Mouse (Mus musculus) forebrain, embryonic 14.5 days (tissue): Measurements from ENCODE around the gene Gm28778. TPM values are rescaled to one million over a fixed set of nuclear protein-coding genes. Genes with fewer than 3 reads are reported as not detected.

Experiments
- ATAC-seq: fragments of 200-750 bp; cut with Nextera tagmentation; 2 replicates; pipeline ENCODE4 v1.8.0; 2017; ENCODE audit warnings: mild to moderate bottlenecking, moderate library complexity
- DNase-seq: peaks from one replicate; pipeline ENCODE4 v3.0.0-alpha.2; 2015; ENCODE audit warnings: low spot score
- H3K27ac ChIP-seq: fragments of 300-500 bp; sonication (generic); 2 replicates; pipeline ENCODE4 v1.5.1; 2014; ENCODE audit warnings: low read depth, mild to moderate bottlenecking, control low read depth, low read length, moderate library complexity
- H3K27me3 ChIP-seq: fragments of 300-500 bp; sonication (generic); replicated peaks from 2 replicates; pipeline ENCODE4 v1.6.1; 2014; ENCODE audit warnings: low read length, control low read depth, mixed read lengths; ENCODE audit not compliant: control insufficient read depth, insufficient read depth
- H3K36me3 ChIP-seq: fragments of 300-500 bp; sonication (generic); 2 replicates; pipeline ENCODE4 v1.6.1; 2014; ENCODE audit warnings: low read length, control low read depth; ENCODE audit not compliant: control insufficient read depth, insufficient read depth
- H3K4me1 ChIP-seq: fragments of 300-500 bp; sonication (generic); 2 replicates; pipeline ENCODE4 v1.6.1; 2014; ENCODE audit warnings: antibody characterized with exemption, low read length, control low read depth; ENCODE audit not compliant: control insufficient read depth, insufficient read depth
- H3K4me2 ChIP-seq: fragments of 300-500 bp; sonication (generic); 2 replicates; pipeline ENCODE4 v1.6.1; 2014; ENCODE audit warnings: mild to moderate bottlenecking, control low read depth, low read length
- H3K4me3 ChIP-seq: fragments of 300-500 bp; sonication (generic); 2 replicates; pipeline ENCODE4 v1.5.1; 2014; ENCODE audit warnings: low read depth, low read length, control low read depth
- H3K9ac ChIP-seq: fragments of 300-500 bp; sonication (generic); 2 replicates; pipeline ENCODE4 v1.6.1; 2014; ENCODE audit warnings: mild to moderate bottlenecking, low read length, control low read depth, moderate library complexity
- H3K9me3 ChIP-seq: fragments of 300-500 bp; sonication (generic); replicated peaks from 2 replicates; pipeline ENCODE4 v1.6.1; 2016; ENCODE audit warnings: low read length, control low read depth, mixed read lengths; ENCODE audit not compliant: control insufficient read depth
- polyA plus RNA-seq: library from polyadenylated mRNA; unstranded; fragments of >200 nt; fragmentation: Nextera tagmentation; extraction: Ambion mirVana; gene quantifications from 2 replicates; pipeline ENCODE4 v1.2.1, GENCODE M21; 2014

Gm28778 gene
- polyA plus RNA-seq, 1 experiment from 2014 or later = not detected

- DNase-seq (no peak), ATAC-seq (no peak)
- H3K27me3 ChIP-seq = no peaks in the 10 kb centered on the region
- H3K4me1 ChIP-seq = no peaks in the 10 kb centered on the region
- no peaks in the 10 kb centered on the region for H3K36me3 ChIP-seq
- H3K27ac ChIP-seq = no peak overlapping the region
- H3K9me3 ChIP-seq = no peaks in the 10 kb centered on the region; the same call in 1 of the 2 replicates
- H3K4me3 ChIP-seq = no peak overlapping the region
- no peak overlapping the region for H3K4me2 ChIP-seq
- no peak overlapping the region for H3K9ac ChIP-seq
Observed at GRCm38 (mm10) chr1:53358988-53359387, 62.1 kb downstream of the Gm28778 start.

Other genes with a start within 250 kb of the Gm28778 start
- gene Mstn, start 235.5 kb upstream of the Gm28778 start, polyA plus RNA-seq = 0.32 and 0.73 TPM in 2 replicates
- not detected in 2 replicates for gene 1700019A02Rik, start 109.5 kb upstream of the Gm28778 start, polyA plus RNA-seq
- gene Pms1, start 93 bp upstream of the Gm28778 start, polyA plus RNA-seq = 11.1 and 12.2 TPM in 2 replicates
- gene Ormdl1, start within 50 bp of the Gm28778 start, polyA plus RNA-seq = 74.1 and 79.8 TPM in 2 replicates
- 24.1 and 26.8 TPM in 2 replicates for gene Osgepl1, start 16.5 kb downstream of the Gm28778 start, polyA plus RNA-seq
- gene Asdurf, start 55.5 kb downstream of the Gm28778 start, polyA plus RNA-seq = 8.3 and 23.3 TPM in 2 replicates
- 1.2 and 1.5 TPM in 2 replicates for gene Gm28551, start 55.6 kb downstream of the Gm28778 start, polyA plus RNA-seq
- gene Asnsd1, start 55.6 kb downstream of the Gm28778 start, polyA plus RNA-seq = 66.6 and 72.1 TPM in 2 replicates